Mouse (Mus musculus) forebrain, embryonic 12.5 days (tissue): Measurements from ENCODE around the gene Rbm20. TPM values are rescaled to one million over a fixed set of nuclear protein-coding genes. Genes with fewer than 3 reads are reported as not detected.

Source experiments
- ATAC-seq: fragments of 200-750 bp; cut with Nextera tagmentation; 2 replicates; pipeline ENCODE4 v1.8.0; 2017; ENCODE audit warnings: moderate TSS enrichment; ENCODE audit not compliant: low FRiP score
- H3K27ac ChIP-seq: fragments of 300-500 bp; sonication (generic); 2 replicates; pipeline ENCODE4 v1.5.1; 2016; ENCODE audit warnings: mild to moderate bottlenecking
- H3K27me3 ChIP-seq: fragments of 300-500 bp; sonication (generic); 2 replicates; pipeline ENCODE4 v1.6.1; 2016; ENCODE audit warnings: mild to moderate bottlenecking
- H3K36me3 ChIP-seq: fragments of 300-500 bp; sonication (generic); replicated peaks from 2 replicates; pipeline ENCODE4 v1.6.1; 2016; ENCODE audit warnings: mild to moderate bottlenecking
- H3K4me1 ChIP-seq: fragments of 300-500 bp; sonication (generic); 2 replicates; pipeline ENCODE4 v1.6.1; 2016
- H3K4me2 ChIP-seq: fragments of 300-500 bp; sonication (generic); 2 replicates; pipeline ENCODE4 v1.6.1; 2016; ENCODE audit warnings: mild to moderate bottlenecking, moderate library complexity
- H3K4me3 ChIP-seq: fragments of 300-500 bp; sonication (generic); replicated peaks from 2 replicates; pipeline ENCODE4 v1.5.1; 2016; ENCODE audit warnings: mild to moderate bottlenecking
- H3K9ac ChIP-seq: fragments of 300-500 bp; sonication (generic); 2 replicates; pipeline ENCODE4 v1.6.1; 2016; ENCODE audit warnings: mild to moderate bottlenecking
- H3K9me3 ChIP-seq: fragments of 300-500 bp; sonication (generic); 2 replicates; pipeline ENCODE4 v1.6.1; 2016
- WGBS: fragments of 180-500 bp; shearing (Covaris S2); methylation state at CpG from one replicate; pipeline ENCODE4 v1.1.7; 2016; 5-methylcytosine and 5-hydroxymethylcytosine counted together
- polyA plus RNA-seq: library from polyadenylated mRNA; unstranded; fragments of >200 nt; fragmentation: Nextera tagmentation; extraction: Ambion mirVana; gene quantifications from 2 replicates; pipeline ENCODE4 v1.2.1, GENCODE M21; 2016

The Rbm20 gene
- polyA plus RNA-seq, 1 experiment from 2014 or later, result 7.2 TPM

GRCm38 (mm10) chr19:53773937-53774640, 97.0 kb downstream of the Rbm20 start:
- Histone ChIP-seq H3K27ac (peak overlapping the region; percentile 25; the same call in 1 of the 2 replicates), H3K9me3 (no peaks in the 10 kb centered on the region), H3K4me3 (no peak overlapping the region), H3K4me2 (no peak overlapping the region), H3K36me3 (no peaks in the 10 kb centered on the region), H3K4me1 (peaks cover 12% of the 10 kb centered on the region), H3K9ac (no peak overlapping the region), H3K27me3 (peaks cover 19% of the 10 kb centered on the region)
- ATAC-seq, result peak; percentile 88; the same call in 1 of the 2 replicates
- 47% methylated on average over 11 of the region's 11 CpGs for WGBS

GRCm38 (mm10) chr19:53774641-53775350, 97.7 kb downstream of the Rbm20 start:
- no peak overlapping the region for H3K9ac ChIP-seq
- H3K4me1 ChIP-seq, result peaks cover 12% of the 10 kb centered on the region
- ATAC-seq, result no peak
- 53% methylated on average over 7 of the region's 7 CpGs for WGBS
- no peak overlapping the region for H3K4me3 ChIP-seq
- no peak overlapping the region for H3K4me2 ChIP-seq
- H3K36me3 ChIP-seq, result no peaks in the 10 kb centered on the region
- no peaks in the 10 kb centered on the region for H3K9me3 ChIP-seq
- 0 out of 2 replicates have a peak overlapping the region, but pooled peaks have one; percentile 25 for H3K27ac ChIP-seq
- peaks cover 25% of the 10 kb centered on the region for H3K27me3 ChIP-seq

- Histone ChIP-seq H3K27ac (no peak overlapping the region), H3K27me3 (peaks cover 18% of the 10 kb centered on the region; the same call in 1 of the 2 replicates)
- ATAC-seq, result no peak
Observed at GRCm38 (mm10) chr19:53779402-53779801, 102.3 kb downstream of the Rbm20 start.

GRCm38 (mm10) chr19:53779818-53780217, 102.7 kb downstream of the Rbm20 start:
- H3K27me3 ChIP-seq, result peaks cover 18% of the 10 kb centered on the region; the same call in 1 of the 2 replicates
- 94% methylated on average over 4 of the region's 4 CpGs for WGBS
- no peak overlapping the region for H3K4me2 ChIP-seq
- H3K36me3 ChIP-seq, result no peaks in the 10 kb centered on the region
- no peak for ATAC-seq
- H3K27ac ChIP-seq, result no peak overlapping the region
- no peak overlapping the region for H3K4me3 ChIP-seq
- peaks cover under 1% of the 10 kb centered on the region for H3K4me1 ChIP-seq
- no peaks in the 10 kb centered on the region for H3K9me3 ChIP-seq
- H3K9ac ChIP-seq, result no peak overlapping the region

More at GRCm38 (mm10) chr19:53779402-53779801, 102.3 kb downstream of the Rbm20 start:
- Histone ChIP-seq H3K4me2 (no peak overlapping the region), H3K4me3 (no peak overlapping the region), H3K9ac (no peak overlapping the region), H3K36me3 (no peaks in the 10 kb centered on the region), H3K4me1 (peaks cover 5% of the 10 kb centered on the region), H3K9me3 (no peaks in the 10 kb centered on the region)
- 86% methylated on average over 9 of the region's 9 CpGs for WGBS

- Histone ChIP-seq H3K4me3 (no peak overlapping the region), H3K9me3 (no peaks in the 10 kb centered on the region), H3K4me2 (no peak overlapping the region), H3K4me1 (no peaks in the 10 kb centered on the region; the same call in 1 of the 2 replicates), H3K27me3 (peaks cover 18% of the 10 kb centered on the region; the same call in 1 of the 2 replicates), H3K9ac (no peak overlapping the region), H3K27ac (no peak overlapping the region), H3K36me3 (no peaks in the 10 kb centered on the region)
- ATAC-seq, result no peak
- 67% methylated on average over 9 of the region's 9 CpGs for WGBS
Observed at GRCm38 (mm10) chr19:53780752-53781602, 103.9 kb downstream of the Rbm20 start.

- Histone ChIP-seq H3K4me3 (no peak overlapping the region), H3K4me2 (no peak overlapping the region), H3K27me3 (peaks cover 18% of the 10 kb centered on the region; the same call in 1 of the 2 replicates), H3K27ac (no peak overlapping the region), H3K4me1 (peaks cover 4% of the 10 kb centered on the region; the same call in 1 of the 2 replicates), H3K9me3 (no peaks in the 10 kb centered on the region), H3K9ac (no peak overlapping the region), H3K36me3 (no peaks in the 10 kb centered on the region)
- 86% methylated on average over 7 of the region's 7 CpGs for WGBS
- no peak for ATAC-seq
Observed at GRCm38 (mm10) chr19:53781826-53782225, 104.7 kb downstream of the Rbm20 start.

- H3K27ac ChIP-seq, result no peak overlapping the region
- H3K9ac ChIP-seq, result no peak overlapping the region
- H3K9me3 ChIP-seq, result no peaks in the 10 kb centered on the region
- H3K27me3 ChIP-seq, result peaks cover 8% of the 10 kb centered on the region; the same call in 1 of the 2 replicates
- H3K4me2 ChIP-seq, result no peak overlapping the region
- no peak for ATAC-seq
- no peak overlapping the region for H3K4me3 ChIP-seq
- H3K36me3 ChIP-seq, result no peaks in the 10 kb centered on the region
- 91% methylated on average over 3 of the region's 3 CpGs for WGBS
- H3K4me1 ChIP-seq, result peaks cover 4% of the 10 kb centered on the region; the same call in 1 of the 2 replicates
Observed at GRCm38 (mm10) chr19:53785352-53785751, 108.2 kb downstream of the Rbm20 start.

- Histone ChIP-seq H3K9me3 (no peaks in the 10 kb centered on the region), H3K4me3 (no peak overlapping the region), H3K36me3 (no peaks in the 10 kb centered on the region), H3K4me1 (peaks cover 4% of the 10 kb centered on the region; the same call in 1 of the 2 replicates), H3K27me3 (peaks cover 2% of the 10 kb centered on the region; the same call in 1 of the 2 replicates), H3K9ac (no peak overlapping the region), H3K4me2 (no peak overlapping the region), H3K27ac (peak overlapping the region; percentile 14; the same call in 1 of the 2 replicates)
- no peak for ATAC-seq
- WGBS, result 58% methylated on average over 2 of the region's 2 CpGs
Observed at GRCm38 (mm10) chr19:53786239-53786638, 109.1 kb downstream of the Rbm20 start.

- Histone ChIP-seq H3K9me3 (no peaks in the 10 kb centered on the region), H3K4me3 (no peak overlapping the region), H3K4me1 (0 out of 2 replicates have a peak, but pooled peaks cover 4% of the 10 kb centered on the region), H3K36me3 (no peaks in the 10 kb centered on the region), H3K27me3 (0 out of 2 replicates have a peak, but pooled peaks cover 3% of the 10 kb centered on the region), H3K27ac (0 out of 2 replicates have a peak overlapping the region, but pooled peaks have one; percentile 14), H3K4me2 (no peak overlapping the region), H3K9ac (no peak overlapping the region)
- no peak for ATAC-seq
- 74% methylated on average over 5 of the region's 5 CpGs for WGBS
Observed at GRCm38 (mm10) chr19:53786836-53787235, 109.7 kb downstream of the Rbm20 start.

GRCm38 (mm10) chr19:53788621-53789331, 111.7 kb downstream of the Rbm20 start:
- no peak overlapping the region for H3K4me2 ChIP-seq
- no peak overlapping the region for H3K27ac ChIP-seq
- no peak for ATAC-seq
- H3K9me3 ChIP-seq, result no peaks in the 10 kb centered on the region
- 0 out of 2 replicates have a peak, but pooled peaks cover 4% of the 10 kb centered on the region for H3K4me1 ChIP-seq
- H3K4me3 ChIP-seq, result no peak overlapping the region
- 88% methylated on average over 14 of the region's 14 CpGs for WGBS
- H3K36me3 ChIP-seq, result no peaks in the 10 kb centered on the region
- H3K27me3 ChIP-seq, result 0 out of 2 replicates have a peak, but pooled peaks cover 3% of the 10 kb centered on the region
- no peak overlapping the region for H3K9ac ChIP-seq

GRCm38 (mm10) chr19:53789571-53789970, 112.5 kb downstream of the Rbm20 start:
- Histone ChIP-seq H3K27ac (no peak overlapping the region), H3K4me3 (no peak overlapping the region), H3K27me3 (0 out of 2 replicates have a peak, but pooled peaks cover 3% of the 10 kb centered on the region), H3K9me3 (no peaks in the 10 kb centered on the region), H3K9ac (no peak overlapping the region), H3K4me2 (no peak overlapping the region), H3K36me3 (no peaks in the 10 kb centered on the region), H3K4me1 (0 out of 2 replicates have a peak, but pooled peaks cover 4% of the 10 kb centered on the region)
- 63% methylated on average over 7 of the region's 7 CpGs for WGBS
- ATAC-seq, result no peak
